Mouse (Mus musculus): Measurements from ENCODE around the gene Prkch.

Gene Prkch

DNA sequence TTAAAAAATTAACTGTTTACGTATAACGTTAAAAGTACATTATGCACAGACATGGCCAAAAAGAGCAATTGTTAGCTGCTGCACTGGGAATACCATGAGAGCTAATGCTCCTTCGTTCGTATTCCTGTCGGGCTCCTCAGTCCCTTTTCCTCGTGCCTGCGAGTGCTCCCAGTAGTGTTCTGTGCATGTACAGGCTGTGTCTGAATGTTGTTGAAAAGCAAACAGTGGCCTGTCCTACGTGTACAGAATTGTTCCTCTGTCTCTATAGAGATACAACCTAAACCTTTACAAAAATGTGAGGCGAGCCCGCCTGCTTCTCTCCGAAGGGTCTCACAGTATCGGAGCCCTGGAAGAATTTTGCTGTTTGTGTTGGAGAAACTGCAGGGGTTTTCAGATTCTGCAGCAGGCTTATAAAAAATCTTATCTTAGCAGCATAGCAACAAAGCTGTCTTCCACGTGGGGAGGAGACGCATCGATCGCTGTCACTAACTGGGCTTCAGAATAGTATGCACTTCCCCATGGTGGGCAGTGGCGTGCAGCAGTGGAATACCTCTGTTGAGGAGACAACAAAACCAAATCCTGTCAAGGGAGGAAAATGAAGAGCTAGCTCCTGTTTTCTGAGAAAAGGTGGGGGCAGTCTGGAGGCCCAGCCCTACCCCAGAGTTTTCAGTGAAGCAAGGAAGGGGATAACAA lies 147.4 kb downstream of the Prkch start:
- Histone ChIP-seq H3K4me1 (replicated peaks; ENCODE audit: low read depth, low read length) (no peaks in the 10 kb centered on the region), H3K27me3 (ENCODE audit: insufficient read depth, low read length) (no peaks in the 10 kb centered on the region), H3K9me3 (ENCODE audit: low read length) (no peaks in the 10 kb centered on the region), H3K4me3 (replicated peaks; ENCODE audit: low read length) (no peak overlapping the region), H3K36me3 (ENCODE audit: insufficient read depth, low read length) (no peaks in the 10 kb centered on the region)
- TF ChIP-seq POU5F1 (IDR thresholded peaks at IDR 0.05; ENCODE audit: borderline replicate concordance, low read length) (no peak), CTCF (conservative IDR thresholded peaks at IDR 0.05; ENCODE audit: low read length) (no peak), NANOG (IDR thresholded peaks at IDR 0.05; ENCODE audit: borderline replicate concordance, low read length) (no peak)

DNA sequence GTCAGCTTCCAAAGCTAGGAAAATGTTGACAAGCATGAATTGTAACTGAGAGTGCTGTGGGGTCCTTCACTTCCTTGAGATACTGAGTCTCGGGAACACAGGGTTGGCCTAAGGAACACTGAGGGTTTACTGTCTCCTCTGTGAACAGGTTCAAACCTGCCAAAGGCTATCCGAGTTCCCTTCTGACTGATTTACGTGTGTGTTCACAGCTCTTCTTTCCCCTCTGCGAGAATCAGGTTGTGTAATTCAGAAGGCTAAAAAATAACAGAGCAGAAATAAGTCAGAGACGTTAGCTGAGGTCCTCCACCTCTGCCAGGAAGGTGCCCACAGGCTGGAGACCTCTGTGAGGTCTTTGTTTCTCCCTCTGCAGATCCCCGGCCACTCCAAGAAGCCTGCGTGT lies 148.3 kb downstream of the Prkch start:
- H3K4me3 ChIP-seq (replicated peaks; ENCODE audit: low read length), result no peak overlapping the region
- no peaks in the 10 kb centered on the region for H3K27me3 ChIP-seq (ENCODE audit: insufficient read depth, low read length)
- no peak for TF ChIP-seq POU5F1 (IDR thresholded peaks at IDR 0.05; ENCODE audit: borderline replicate concordance, low read length)
- no peak for TF ChIP-seq CTCF (conservative IDR thresholded peaks at IDR 0.05; ENCODE audit: low read length)
- TF ChIP-seq NANOG (IDR thresholded peaks at IDR 0.05; ENCODE audit: borderline replicate concordance, low read length), result no peak

GRCm38 (mm10) chr12:73736931-73737330 lies 152.3 kb downstream of the Prkch start:
- Histone ChIP-seq H3K4me1 (replicated peaks; ENCODE audit: low read depth, low read length) (no peaks in the 10 kb centered on the region), H3K9me3 (ENCODE audit: low read length) (no peaks in the 10 kb centered on the region), H3K36me3 (ENCODE audit: insufficient read depth, low read length) (no peaks in the 10 kb centered on the region), H3K4me3 (replicated peaks; ENCODE audit: low read length) (no peak overlapping the region), H3K27me3 (ENCODE audit: insufficient read depth, low read length) (no peaks in the 10 kb centered on the region)
- TF ChIP-seq POU5F1 (IDR thresholded peaks at IDR 0.05; ENCODE audit: borderline replicate concordance, low read length), result no peak
- no peak for TF ChIP-seq NANOG (IDR thresholded peaks at IDR 0.05; ENCODE audit: borderline replicate concordance, low read length)
- no peak for TF ChIP-seq CTCF (conservative IDR thresholded peaks at IDR 0.05; ENCODE audit: low read length)

More for the DNA sequence above, 148.3 kb downstream of the Prkch start:
- Histone ChIP-seq H3K4me1 (replicated peaks; ENCODE audit: low read depth, low read length) (no peaks in the 10 kb centered on the region), H3K36me3 (ENCODE audit: insufficient read depth, low read length) (no peaks in the 10 kb centered on the region), H3K9me3 (ENCODE audit: low read length) (no peaks in the 10 kb centered on the region)

DNA sequence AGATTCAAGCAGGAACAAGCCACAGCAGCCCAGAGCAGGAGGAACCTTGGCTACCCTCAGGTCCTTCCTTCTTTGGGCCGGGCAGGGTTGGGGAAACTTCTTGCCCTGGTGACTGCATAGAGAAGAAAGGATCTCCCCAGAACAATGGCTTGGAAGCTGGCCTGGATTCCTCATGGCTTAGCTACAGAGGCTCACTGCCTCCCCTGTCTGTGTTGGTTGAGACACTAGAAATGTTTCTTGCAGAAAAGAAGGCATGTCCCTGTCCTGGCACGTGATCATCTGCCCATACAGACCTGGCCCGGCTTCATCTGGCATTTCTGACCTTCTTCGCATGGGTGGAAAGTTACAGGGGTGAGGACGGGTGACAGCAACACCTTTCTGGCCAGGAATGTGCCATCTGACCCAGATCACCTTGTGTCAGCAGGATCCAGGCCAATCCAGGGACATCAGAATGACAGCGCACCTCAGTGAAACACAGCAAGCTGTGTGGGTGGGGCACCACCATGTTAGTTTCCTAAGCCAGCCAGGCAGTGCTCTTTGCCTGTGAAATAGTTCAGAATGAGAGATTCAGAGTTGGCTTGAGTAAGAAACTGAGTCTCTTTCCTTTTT lies 155.1 kb downstream of the Prkch start:
- H3K4me3 ChIP-seq (replicated peaks; ENCODE audit: low read length), result no peak overlapping the region
- no peak for TF ChIP-seq POU5F1 (IDR thresholded peaks at IDR 0.05; ENCODE audit: borderline replicate concordance, low read length)
- TF ChIP-seq CTCF (conservative IDR thresholded peaks at IDR 0.05; ENCODE audit: low read length), result no peak
- TF ChIP-seq NANOG (IDR thresholded peaks at IDR 0.05; ENCODE audit: borderline replicate concordance, low read length), result no peak

GRCm38 (mm10) chr12:73742577-73742976 lies 158.0 kb downstream of the Prkch start:
- TF ChIP-seq NANOG (IDR thresholded peaks at IDR 0.05; ENCODE audit: borderline replicate concordance, low read length) (no peak), POU5F1 (IDR thresholded peaks at IDR 0.05; ENCODE audit: borderline replicate concordance, low read length) (no peak), CTCF (conservative IDR thresholded peaks at IDR 0.05; ENCODE audit: low read length) (no peak)
- Histone ChIP-seq H3K4me1 (replicated peaks; ENCODE audit: low read depth, low read length) (no peaks in the 10 kb centered on the region), H3K4me3 (replicated peaks; ENCODE audit: low read length) (no peak overlapping the region), H3K9me3 (ENCODE audit: low read length) (no peaks in the 10 kb centered on the region), H3K36me3 (ENCODE audit: insufficient read depth, low read length) (no peaks in the 10 kb centered on the region), H3K27me3 (ENCODE audit: insufficient read depth, low read length) (no peaks in the 10 kb centered on the region)

More for the DNA sequence above, 155.1 kb downstream of the Prkch start:
- Histone ChIP-seq H3K36me3 (ENCODE audit: insufficient read depth, low read length) (no peaks in the 10 kb centered on the region), H3K9me3 (ENCODE audit: low read length) (no peaks in the 10 kb centered on the region), H3K4me1 (replicated peaks; ENCODE audit: low read depth, low read length) (no peaks in the 10 kb centered on the region), H3K27me3 (ENCODE audit: insufficient read depth, low read length) (no peaks in the 10 kb centered on the region)

DNA sequence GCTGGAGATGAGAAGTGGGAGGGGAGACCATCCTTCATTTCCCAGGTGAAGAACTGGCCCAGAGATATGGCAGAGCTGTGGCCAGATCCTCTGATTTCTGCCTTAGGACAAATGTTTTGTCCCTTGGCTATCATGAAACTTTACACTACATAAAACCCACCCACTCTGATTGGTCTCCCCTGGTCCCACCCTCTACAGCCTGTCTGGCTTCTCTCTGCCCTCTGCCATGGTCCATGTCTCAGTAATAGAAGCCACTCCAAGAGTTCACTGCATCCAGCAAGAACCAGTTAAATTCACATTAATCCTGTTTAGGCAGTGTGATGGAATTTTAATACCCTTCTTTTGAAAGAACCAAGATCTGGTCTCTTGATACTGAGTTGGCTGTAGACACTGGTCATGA lies 158.5 kb downstream of the Prkch start:
- H3K4me3 ChIP-seq (replicated peaks; ENCODE audit: low read length), result no peak overlapping the region
- H3K27me3 ChIP-seq (ENCODE audit: insufficient read depth, low read length), result no peaks in the 10 kb centered on the region
- no peaks in the 10 kb centered on the region for H3K9me3 ChIP-seq (ENCODE audit: low read length)
- no peak for TF ChIP-seq CTCF (conservative IDR thresholded peaks at IDR 0.05; ENCODE audit: low read length)
- TF ChIP-seq POU5F1 (IDR thresholded peaks at IDR 0.05; ENCODE audit: borderline replicate concordance, low read length), result no peak
- TF ChIP-seq NANOG (IDR thresholded peaks at IDR 0.05; ENCODE audit: borderline replicate concordance, low read length), result no peak
- no peaks in the 10 kb centered on the region for H3K4me1 ChIP-seq (replicated peaks; ENCODE audit: low read depth, low read length)
- no peaks in the 10 kb centered on the region for H3K36me3 ChIP-seq (ENCODE audit: insufficient read depth, low read length)

DNA sequence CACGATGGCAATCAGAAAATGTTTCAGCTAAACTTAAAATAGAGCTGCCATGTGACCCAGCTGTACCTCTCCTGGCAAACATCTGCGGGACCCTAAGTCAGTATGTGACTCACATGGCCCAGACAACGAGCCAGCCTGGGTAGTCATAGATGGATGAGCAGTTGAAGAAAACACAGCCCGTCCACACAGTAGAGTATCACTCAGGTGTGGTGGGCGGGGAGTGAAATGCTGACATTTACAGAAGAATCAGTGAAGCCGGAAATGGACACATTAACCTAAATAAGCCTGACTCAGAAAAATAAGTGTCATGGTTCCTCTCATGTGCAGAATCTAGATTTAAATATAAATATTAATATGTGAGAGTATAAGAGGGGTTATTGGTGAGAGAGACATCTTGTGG lies 161.5 kb downstream of the Prkch start:
- no peaks in the 10 kb centered on the region for H3K27me3 ChIP-seq (ENCODE audit: insufficient read depth, low read length)
- no peak for TF ChIP-seq NANOG (IDR thresholded peaks at IDR 0.05; ENCODE audit: borderline replicate concordance, low read length)
- no peak for TF ChIP-seq POU5F1 (IDR thresholded peaks at IDR 0.05; ENCODE audit: borderline replicate concordance, low read length)
- TF ChIP-seq CTCF (conservative IDR thresholded peaks at IDR 0.05; ENCODE audit: low read length), result no peak
- no peak overlapping the region for H3K4me3 ChIP-seq (replicated peaks; ENCODE audit: low read length)
- no peaks in the 10 kb centered on the region for H3K36me3 ChIP-seq (ENCODE audit: insufficient read depth, low read length)
- no peaks in the 10 kb centered on the region for H3K9me3 ChIP-seq (ENCODE audit: low read length)
- H3K4me1 ChIP-seq (replicated peaks; ENCODE audit: low read depth, low read length), result no peaks in the 10 kb centered on the region

GRCm38 (mm10) chr12:73748373-73748772 lies 163.8 kb downstream of the Prkch start:
- H3K4me3 ChIP-seq (replicated peaks; ENCODE audit: low read length), result no peak overlapping the region
- H3K27me3 ChIP-seq (ENCODE audit: insufficient read depth, low read length), result no peaks in the 10 kb centered on the region
- no peaks in the 10 kb centered on the region for H3K36me3 ChIP-seq (ENCODE audit: insufficient read depth, low read length)
- TF ChIP-seq NANOG (IDR thresholded peaks at IDR 0.05; ENCODE audit: borderline replicate concordance, low read length), result no peak
- no peak for TF ChIP-seq CTCF (conservative IDR thresholded peaks at IDR 0.05; ENCODE audit: low read length)
- TF ChIP-seq POU5F1 (IDR thresholded peaks at IDR 0.05; ENCODE audit: borderline replicate concordance, low read length), result no peak
- H3K9me3 ChIP-seq (ENCODE audit: low read length), result no peaks in the 10 kb centered on the region
- H3K4me1 ChIP-seq (replicated peaks; ENCODE audit: low read depth, low read length), result no peaks in the 10 kb centered on the region

All from E14TG2a.4 (cell line).